Mouse (Mus musculus): ENCODE results near the gene Mical3. TPM values are rescaled to one million over a fixed set of nuclear protein-coding genes. Genes with fewer than 3 reads are reported as not detected.

Mical3 gene
- polyA plus RNA-seq, 1 experiment from 2014 or later = 11.8 TPM

DNA sequence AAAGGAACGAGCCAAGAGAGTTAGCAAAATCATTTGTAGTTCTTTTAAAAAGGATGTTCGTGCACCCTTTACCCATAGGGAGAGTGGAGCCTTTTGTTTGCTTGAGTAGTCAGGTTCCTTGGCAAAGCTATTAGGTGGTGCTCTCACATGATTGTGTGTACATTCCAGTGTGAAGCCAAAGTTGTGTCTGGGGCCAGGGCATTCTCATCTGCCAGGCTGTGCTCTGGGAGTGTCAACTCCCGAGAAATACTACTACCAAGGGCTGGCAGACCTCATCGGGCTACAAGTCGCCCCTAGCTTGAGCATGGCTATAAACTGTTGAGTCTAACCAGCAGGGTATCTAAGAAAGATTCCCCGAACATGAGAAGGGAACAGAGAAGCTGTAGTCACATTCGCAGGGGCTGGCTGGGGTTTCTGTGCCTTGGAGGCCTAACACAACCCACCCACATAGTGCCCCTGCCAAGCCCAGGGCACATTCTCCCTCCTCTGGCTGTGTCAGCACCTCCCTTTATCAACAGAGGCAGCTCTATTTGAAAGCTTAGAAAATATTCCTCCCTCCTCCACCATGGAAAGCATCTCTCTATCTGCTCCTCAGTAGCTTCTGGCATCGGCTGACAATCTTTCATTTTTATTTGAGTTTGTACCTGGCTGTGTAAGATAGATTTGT lies 130.8 kb downstream of the Mical3 start:
- Histone ChIP-seq H3K4me1 (replicated peaks) (0 out of 2 replicates have a peak, but pooled peaks cover 5% of the 10 kb centered on the region), H3K27ac (no peak overlapping the region), H3K36me3 (peaks cover 44% of the 10 kb centered on the region), H3K4me3 (no peak overlapping the region), H3K9me3 (no peaks in the 10 kb centered on the region), H3K27me3 (ENCODE audit: insufficient read depth, poor library complexity, severe bottlenecking) (no peaks in the 10 kb centered on the region)
- DNase-seq (ENCODE audit: low spot score) = no peak
- WGBS = 85% methylated on average over 8 of the region's 8 CpGs

DNA sequence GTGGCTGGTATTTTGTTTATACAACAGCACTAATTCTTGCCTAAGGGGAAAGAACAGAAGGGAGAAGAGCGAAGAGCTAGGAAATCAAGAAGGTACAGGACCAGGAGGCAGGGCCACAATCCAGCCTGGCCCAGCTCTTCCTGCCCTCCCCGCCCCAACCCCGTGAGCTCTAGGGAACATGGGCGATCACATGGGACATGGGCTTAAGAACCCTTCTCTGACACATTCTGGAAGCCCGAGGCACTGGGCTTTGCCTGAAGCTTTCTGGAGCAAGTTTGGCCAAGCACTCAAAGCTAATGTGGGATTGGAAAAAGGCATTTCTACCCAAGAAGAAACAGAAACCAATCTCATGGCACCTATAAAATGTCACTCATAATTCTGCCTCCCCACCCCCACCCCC lies 131.7 kb downstream of the Mical3 start:
- no peak for DNase-seq (ENCODE audit: low spot score)
- Histone ChIP-seq H3K9me3 (no peaks in the 10 kb centered on the region), H3K27ac (no peak overlapping the region), H3K4me1 (replicated peaks) (0 out of 2 replicates have a peak, but pooled peaks cover 5% of the 10 kb centered on the region), H3K4me3 (no peak overlapping the region), H3K36me3 (peaks cover 49% of the 10 kb centered on the region), H3K27me3 (ENCODE audit: insufficient read depth, poor library complexity, severe bottlenecking) (no peaks in the 10 kb centered on the region)
- 77% methylated on average over 5 of the region's 5 CpGs for WGBS

DNA sequence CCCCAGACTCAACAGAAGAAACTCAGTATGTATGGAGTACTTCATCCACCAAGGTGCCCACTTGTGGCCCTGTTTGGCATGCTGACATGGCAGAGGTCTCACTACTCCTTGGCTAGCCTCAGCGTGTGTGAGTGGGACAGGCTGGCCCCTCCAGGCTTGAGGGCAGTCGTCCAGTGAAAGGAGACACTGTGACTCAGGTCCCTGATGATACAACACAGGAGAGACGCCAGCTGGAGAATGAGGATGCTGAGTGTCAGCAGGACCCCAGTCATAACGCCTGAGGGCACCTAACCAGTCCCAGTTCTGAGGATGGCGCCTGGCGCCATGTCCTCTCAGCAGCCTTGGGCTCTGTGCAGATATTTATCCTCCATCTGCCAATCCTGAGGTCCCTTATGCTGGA lies 134.2 kb downstream of the Mical3 start:
- WGBS = 83% methylated on average over 6 of the region's 6 CpGs
- peaks cover 34% of the 10 kb centered on the region for H3K36me3 ChIP-seq
- H3K9me3 ChIP-seq = no peaks in the 10 kb centered on the region
- no peak overlapping the region for H3K27ac ChIP-seq
- DNase-seq (ENCODE audit: low spot score) = no peak
- H3K27me3 ChIP-seq (ENCODE audit: insufficient read depth, poor library complexity, severe bottlenecking) = no peaks in the 10 kb centered on the region
- 0 out of 2 replicates have a peak, but pooled peaks cover 5% of the 10 kb centered on the region for H3K4me1 ChIP-seq (replicated peaks)
- no peak overlapping the region for H3K4me3 ChIP-seq

DNA sequence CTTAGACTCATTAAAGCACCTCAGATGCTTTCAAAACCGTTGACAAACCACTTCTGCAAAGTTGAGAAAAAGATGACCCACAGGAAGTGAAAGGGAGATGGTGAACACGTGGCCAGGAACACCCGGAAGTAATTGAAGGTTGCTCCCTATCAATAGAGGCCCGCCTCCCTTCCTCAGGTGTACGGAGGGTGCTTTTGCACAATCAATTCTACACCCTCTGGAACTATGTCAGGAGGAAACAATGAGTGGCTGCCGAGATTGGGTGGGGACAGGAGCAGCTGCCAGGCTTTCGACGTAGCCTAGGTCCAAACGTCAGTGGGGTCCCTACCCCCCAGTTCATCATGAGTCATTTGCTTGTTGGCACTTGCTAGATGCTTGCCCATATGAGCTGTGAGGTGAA lies 135.3 kb downstream of the Mical3 start:
- no peaks in the 10 kb centered on the region for H3K27me3 ChIP-seq (ENCODE audit: insufficient read depth, poor library complexity, severe bottlenecking)
- 0 out of 2 replicates have a peak, but pooled peaks cover 5% of the 10 kb centered on the region for H3K4me1 ChIP-seq (replicated peaks)
- H3K36me3 ChIP-seq = peaks cover 24% of the 10 kb centered on the region; the same call in 1 of the 2 replicates
- H3K27ac ChIP-seq = no peak overlapping the region
- no peak overlapping the region for H3K4me3 ChIP-seq
- 91% methylated on average over 9 of the region's 9 CpGs for WGBS
- no peak for DNase-seq (ENCODE audit: low spot score)
- no peaks in the 10 kb centered on the region for H3K9me3 ChIP-seq

DNA sequence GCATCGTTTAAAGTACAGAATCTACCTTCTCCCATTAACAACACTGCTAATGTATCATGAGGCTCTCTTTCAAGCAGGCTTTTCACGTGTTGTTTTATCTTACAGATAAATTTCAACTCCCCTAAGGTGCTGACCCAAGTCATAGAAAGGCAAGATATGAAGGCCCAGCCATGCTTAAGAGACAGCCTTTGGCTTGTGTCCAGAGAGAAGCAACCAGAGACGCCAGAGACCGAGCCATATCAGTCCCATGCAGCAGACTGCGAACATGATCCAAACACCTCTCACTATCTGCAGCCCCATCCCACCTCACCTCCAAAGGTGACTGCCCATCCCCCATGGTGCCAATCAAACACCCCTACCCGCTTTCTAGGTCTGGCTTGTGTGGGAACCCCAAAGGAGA lies 138.9 kb downstream of the Mical3 start:
- WGBS = 90% methylated on average over 6 of the region's 6 CpGs
- H3K4me3 ChIP-seq = no peak overlapping the region
- 0 out of 2 replicates have a peak, but pooled peaks cover 10% of the 10 kb centered on the region for H3K36me3 ChIP-seq
- no peak overlapping the region for H3K27ac ChIP-seq
- DNase-seq (ENCODE audit: low spot score) = no peak
- no peaks in the 10 kb centered on the region for H3K9me3 ChIP-seq
- H3K4me1 ChIP-seq (replicated peaks) = peaks cover 13% of the 10 kb centered on the region
- H3K27me3 ChIP-seq (ENCODE audit: insufficient read depth, poor library complexity, severe bottlenecking) = no peaks in the 10 kb centered on the region

DNA sequence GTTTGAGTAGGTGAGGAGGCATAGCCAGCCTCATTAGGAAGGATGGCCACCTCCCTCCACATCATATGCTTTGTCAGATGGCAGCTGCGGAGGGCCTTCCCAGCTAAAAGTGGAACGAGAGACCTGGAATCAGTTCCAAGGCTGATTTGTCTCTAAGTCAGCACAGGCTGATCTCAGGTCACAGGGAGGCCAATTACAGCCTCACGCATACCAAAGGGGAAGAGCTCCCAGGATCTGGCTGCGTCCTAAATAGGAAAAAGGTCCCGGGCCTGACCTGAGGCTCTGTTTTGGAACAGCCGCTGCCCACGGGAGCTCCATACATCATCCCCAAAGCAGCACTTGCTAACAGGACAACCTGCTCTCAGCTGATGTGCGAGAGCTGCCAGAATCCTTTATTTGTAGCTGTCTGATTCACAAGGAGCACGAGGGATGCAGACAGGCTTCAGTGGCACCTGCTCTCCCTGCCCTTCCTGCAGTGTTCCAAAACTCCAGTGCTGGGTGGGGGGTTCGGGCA lies 143.2 kb downstream of the Mical3 start:
- peaks cover 13% of the 10 kb centered on the region for H3K4me1 ChIP-seq (replicated peaks)
- no peak overlapping the region for H3K27ac ChIP-seq
- no peaks in the 10 kb centered on the region for H3K27me3 ChIP-seq (ENCODE audit: insufficient read depth, poor library complexity, severe bottlenecking)
- H3K4me3 ChIP-seq = no peak overlapping the region
- H3K36me3 ChIP-seq = peaks cover 10% of the 10 kb centered on the region; the same call in 1 of the 2 replicates
- H3K9me3 ChIP-seq = no peaks in the 10 kb centered on the region
- DNase-seq (ENCODE audit: low spot score) = no peak
- WGBS = 44% methylated on average over 10 of the region's 10 CpGs

DNA sequence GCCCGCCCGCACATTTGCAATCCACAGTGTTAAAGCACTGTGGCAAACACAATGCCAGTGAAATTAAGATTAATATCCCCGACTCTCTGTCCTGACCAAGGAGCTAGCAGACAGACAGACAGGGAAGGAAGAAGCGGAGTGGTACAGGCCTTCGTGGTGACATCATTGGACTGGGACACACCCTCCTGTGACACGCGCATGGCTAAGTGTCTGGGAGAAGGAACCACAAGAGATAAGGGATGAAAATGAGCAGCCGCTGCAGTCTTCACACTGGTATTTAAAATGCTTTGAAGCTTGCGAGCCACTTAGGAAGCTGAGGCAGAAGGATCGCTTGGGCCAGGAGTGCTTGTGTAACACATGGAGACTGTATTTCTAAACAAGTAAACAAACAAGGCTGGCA lies 143.6 kb downstream of the Mical3 start:
- Histone ChIP-seq H3K4me3 (no peak overlapping the region), H3K36me3 (peaks cover 15% of the 10 kb centered on the region), H3K4me1 (replicated peaks) (peaks cover 13% of the 10 kb centered on the region), H3K27me3 (ENCODE audit: insufficient read depth, poor library complexity, severe bottlenecking) (no peaks in the 10 kb centered on the region), H3K27ac (no peak overlapping the region), H3K9me3 (no peaks in the 10 kb centered on the region)
- no peak for DNase-seq (ENCODE audit: low spot score)
- WGBS = 89% methylated on average over 10 of the region's 10 CpGs

DNA sequence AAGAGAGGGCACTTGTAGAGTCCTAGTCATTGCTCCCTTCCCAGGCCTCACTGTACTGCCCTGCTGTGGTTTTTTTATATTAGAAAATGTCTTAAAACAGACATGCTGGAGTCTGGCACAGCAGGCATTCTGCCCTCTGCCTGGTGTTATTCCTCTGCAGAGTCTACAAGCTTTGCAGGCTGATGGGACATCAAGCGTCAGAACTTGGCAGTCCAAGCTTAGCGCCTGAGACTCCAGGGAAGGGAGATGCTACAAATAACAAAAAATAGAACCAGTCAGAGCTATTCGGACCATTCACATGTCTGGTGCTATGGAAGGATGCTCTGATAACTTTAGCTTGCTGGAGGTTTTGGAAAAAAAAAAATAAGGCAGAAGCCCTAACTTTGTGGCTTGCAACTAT lies 144.6 kb downstream of the Mical3 start:
- no peaks in the 10 kb centered on the region for H3K27me3 ChIP-seq (ENCODE audit: insufficient read depth, poor library complexity, severe bottlenecking)
- 88% methylated on average over 3 of the region's 3 CpGs for WGBS
- no peaks in the 10 kb centered on the region for H3K9me3 ChIP-seq
- no peak overlapping the region for H3K27ac ChIP-seq
- peaks cover 16% of the 10 kb centered on the region for H3K4me1 ChIP-seq (replicated peaks)
- no peak for DNase-seq (ENCODE audit: low spot score)
- H3K36me3 ChIP-seq = peaks cover 24% of the 10 kb centered on the region
- H3K4me3 ChIP-seq = no peak overlapping the region

DNA sequence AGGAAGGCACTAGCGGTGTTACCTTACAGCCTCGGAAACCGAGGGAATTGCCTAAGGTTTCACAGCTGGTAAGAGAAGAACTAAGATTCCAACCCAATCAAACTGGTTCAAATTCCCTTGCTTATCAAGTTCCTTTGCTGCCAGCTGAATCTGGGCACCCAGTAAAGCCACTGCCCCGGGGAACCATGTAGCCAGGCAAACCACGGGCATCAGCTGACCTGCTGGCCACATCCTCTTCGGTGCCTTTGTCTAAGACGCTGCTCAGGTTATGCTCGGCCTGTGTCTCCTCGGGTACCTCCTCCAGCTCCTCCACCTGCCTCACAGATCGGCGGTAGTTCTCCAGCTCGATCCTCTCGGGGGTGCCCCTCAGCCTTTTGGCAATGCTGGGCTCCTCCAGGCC lies 148.5 kb downstream of the Mical3 start:
- no peaks in the 10 kb centered on the region for H3K27me3 ChIP-seq (ENCODE audit: insufficient read depth, poor library complexity, severe bottlenecking)
- H3K36me3 ChIP-seq = peaks cover 35% of the 10 kb centered on the region
- no peak overlapping the region for H3K27ac ChIP-seq
- DNase-seq (ENCODE audit: low spot score) = no peak
- peaks cover 22% of the 10 kb centered on the region for H3K4me1 ChIP-seq (replicated peaks)
- H3K9me3 ChIP-seq = no peaks in the 10 kb centered on the region
- WGBS = 94% methylated on average over 13 of the region's 13 CpGs
- H3K4me3 ChIP-seq = no peak overlapping the region

DNA sequence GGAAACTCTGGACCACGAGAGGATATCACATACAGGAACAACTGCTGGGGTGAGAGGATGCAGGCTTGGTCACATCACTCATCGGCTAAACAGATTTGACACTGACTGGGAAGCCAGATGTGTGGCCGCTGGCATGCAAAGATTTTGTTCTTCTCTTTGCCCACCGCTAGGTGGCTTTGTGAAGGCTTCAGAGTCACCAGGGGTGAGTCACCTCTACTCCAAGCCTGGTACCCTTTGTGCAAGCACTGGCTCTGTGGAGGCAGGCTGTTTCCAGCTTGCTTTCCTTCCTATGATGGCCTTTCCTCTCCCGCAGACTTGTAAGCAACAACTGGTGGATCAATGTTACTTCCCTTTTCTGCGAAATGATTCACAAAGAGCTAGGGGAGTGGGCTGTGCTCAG lies 149.3 kb downstream of the Mical3 start:
- Histone ChIP-seq H3K27me3 (ENCODE audit: insufficient read depth, poor library complexity, severe bottlenecking) (no peaks in the 10 kb centered on the region), H3K36me3 (peaks cover 35% of the 10 kb centered on the region), H3K4me3 (no peak overlapping the region), H3K4me1 (replicated peaks) (peaks cover 26% of the 10 kb centered on the region), H3K9me3 (no peaks in the 10 kb centered on the region), H3K27ac (no peak overlapping the region)
- WGBS = 69% methylated on average over 6 of the region's 6 CpGs
- peak; percentile 21 for DNase-seq (ENCODE audit: low spot score)

DNA sequence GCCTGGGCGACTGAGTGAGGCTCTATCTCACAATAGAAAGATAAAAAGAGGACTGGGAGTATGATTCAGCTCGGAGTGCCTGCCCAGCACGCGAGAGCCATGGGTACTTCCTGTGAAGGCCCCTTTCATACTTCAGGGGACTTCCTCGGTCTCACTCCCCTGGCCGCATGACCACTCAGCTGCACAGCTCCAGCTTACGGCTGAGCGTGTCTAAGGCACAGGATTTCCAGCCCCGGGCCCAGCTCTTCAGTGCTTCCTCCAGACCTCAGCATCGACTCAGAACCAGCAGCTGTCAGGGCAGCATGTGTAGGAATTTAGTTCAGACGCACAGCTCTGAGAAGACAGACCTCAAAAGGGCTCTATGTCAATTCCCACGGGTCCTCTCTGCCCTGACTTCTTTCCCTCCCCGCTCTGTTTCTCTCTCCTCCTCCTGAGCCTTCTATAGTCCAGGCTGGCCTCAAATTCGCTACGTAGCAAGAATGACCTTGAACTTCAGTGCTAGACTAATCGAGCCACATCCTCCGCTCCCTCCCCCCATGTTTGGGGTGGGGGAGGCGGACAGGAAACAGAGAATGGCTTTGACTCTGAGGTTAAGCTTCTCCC lies 152.7 kb downstream of the Mical3 start:
- Histone ChIP-seq H3K4me1 (replicated peaks) (peaks cover 32% of the 10 kb centered on the region), H3K27ac (peak overlapping the region; percentile 80), H3K9me3 (no peaks in the 10 kb centered on the region), H3K4me3 (no peak overlapping the region), H3K27me3 (ENCODE audit: insufficient read depth, poor library complexity, severe bottlenecking) (no peaks in the 10 kb centered on the region), H3K36me3 (peaks cover 29% of the 10 kb centered on the region)
- 56% methylated on average over 18 of the region's 18 CpGs for WGBS
- DNase-seq (ENCODE audit: low spot score) = peak; percentile 36

DNA sequence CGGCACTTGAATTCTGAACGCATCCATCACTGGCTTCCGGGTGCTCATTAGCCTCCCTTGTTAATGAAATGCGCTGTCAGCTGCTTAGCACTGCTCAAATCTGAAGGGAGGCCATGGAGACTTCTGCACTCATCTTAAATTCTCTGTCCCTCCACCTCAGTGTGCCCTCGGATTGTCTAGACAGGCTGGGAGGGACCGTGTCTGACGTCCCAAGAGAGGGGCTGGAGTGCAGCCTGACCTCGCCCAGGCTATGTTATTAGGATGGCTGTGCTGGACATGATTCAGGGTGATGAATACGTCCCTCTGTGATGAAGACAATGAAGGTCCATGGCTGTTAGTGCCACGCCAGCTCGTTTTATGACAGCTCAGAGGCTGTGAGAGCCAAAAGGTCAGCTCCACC lies 153.8 kb downstream of the Mical3 start:
- 40% methylated on average over 11 of the region's 11 CpGs for WGBS
- Histone ChIP-seq H3K4me3 (no peak overlapping the region), H3K36me3 (peaks cover 33% of the 10 kb centered on the region), H3K9me3 (no peaks in the 10 kb centered on the region), H3K27me3 (ENCODE audit: insufficient read depth, poor library complexity, severe bottlenecking) (no peaks in the 10 kb centered on the region), H3K4me1 (replicated peaks) (peaks cover 32% of the 10 kb centered on the region), H3K27ac (peak overlapping the region; percentile 64)
- peak; percentile 50 for DNase-seq (ENCODE audit: low spot score)

DNA sequence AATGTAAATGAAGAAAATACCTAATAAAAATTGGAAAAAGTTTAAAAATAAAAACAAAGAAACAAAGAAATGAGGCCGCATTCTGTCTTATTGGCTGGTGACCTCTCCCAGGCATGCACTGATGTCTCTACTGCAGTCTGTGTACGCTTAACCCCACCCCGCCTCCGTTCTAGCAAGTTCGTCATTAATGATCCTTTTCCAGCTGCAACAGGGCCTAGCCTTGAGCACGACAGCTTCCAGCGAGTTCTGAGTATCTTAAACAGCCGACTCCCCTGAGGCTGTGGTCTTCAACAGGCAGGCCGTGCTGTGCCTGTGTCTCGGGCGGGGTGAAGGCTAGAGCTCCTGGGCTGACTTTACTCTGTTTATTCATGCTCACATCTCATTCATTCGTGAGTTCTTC lies 154.7 kb downstream of the Mical3 start:
- peaks cover 29% of the 10 kb centered on the region for H3K4me1 ChIP-seq (replicated peaks)
- peak overlapping the region; percentile 64; the same call in 1 of the 2 replicates for H3K27ac ChIP-seq
- no peak for DNase-seq (ENCODE audit: low spot score)
- H3K27me3 ChIP-seq (ENCODE audit: insufficient read depth, poor library complexity, severe bottlenecking) = no peaks in the 10 kb centered on the region
- H3K4me3 ChIP-seq = no peak overlapping the region
- no peaks in the 10 kb centered on the region for H3K9me3 ChIP-seq
- H3K36me3 ChIP-seq = peaks cover 28% of the 10 kb centered on the region
- 76% methylated on average over 12 of the region's 12 CpGs for WGBS
